Comparison of ENCODE assay signal across 29 mouse cellular contexts in genomic region chr3:41217770-41218169, GRCm38 (mm10).
A peak's percentile ranks its signal among the peaks of the same experiment; 100 is the strongest.
DNase-seq lines count a peak whose midpoint lies in the region; ATAC-seq and TF ChIP-seq lines count a peak whose summit lies in the region.
"Had no signal": no experiment of that assay in that cellular context is flagged by ENCODE, and none has a peak within 500 bp of the region (broad histone marks: within the 10 kb centered on the region; RNA-seq: fewer than 3 reads in every experiment).

No protein-coding gene starts in this region.

- no peak overlapping the region for H3K4me3 ChIP-seq in myocyte
- no peak overlapping the region for H3K4me3 ChIP-seq in midbrain, embryonic 16.5 days (ENCODE audit: low read depth, low read length)
- H3K4me3 ChIP-seq: embryonic facial prominence, embryonic 10.5 days; embryonic facial prominence, embryonic 13.5 days; forebrain, embryonic 10.5 days; forebrain, embryonic 13.5 days; heart, embryonic 12.5 days; heart, embryonic 15.5 days; hindbrain, embryonic 12.5 days; hindbrain, embryonic 15.5 days had no signal

- WGBS in midbrain, embryonic 16.5 days: 90% methylated on average over 3 of the region's 3 CpGs

- no peak overlapping the region for H3K9ac ChIP-seq in midbrain, embryonic 16.5 days (ENCODE audit: low read depth, low read length)
- H3K9ac ChIP-seq: embryonic facial prominence, embryonic 13.5 days; forebrain, embryonic 13.5 days; heart, embryonic 12.5 days; heart, embryonic 15.5 days; hindbrain, embryonic 12.5 days; hindbrain, embryonic 15.5 days had no signal

- no peak for TF ChIP-seq POLR2A in myocyte (IDR thresholded peaks at IDR 0.05; ENCODE audit: insufficient read length, low read depth)

- no peak for ATAC-seq in midbrain, embryonic 16.5 days
- ATAC-seq: activated CD4-positive, CD25-positive, alpha-beta regulatory T cell, adult 4 months; forebrain, embryonic 13.5 days; forebrain, embryonic 16.5 days; intestine, postnatal 0 days had no signal

- H3K4me1 ChIP-seq in midbrain, embryonic 16.5 days (ENCODE audit: control insufficient read depth, insufficient read depth, low read length): no peaks in the 10 kb centered on the region
- H3K4me1 ChIP-seq: embryonic facial prominence, embryonic 10.5 days; embryonic facial prominence, embryonic 13.5 days; forebrain, embryonic 10.5 days; forebrain, embryonic 13.5 days; heart, embryonic 12.5 days; heart, embryonic 15.5 days; hindbrain, embryonic 12.5 days; hindbrain, embryonic 15.5 days had no signal

- peak; percentile 16 for DNase-seq in heart, adult 11 months
- no peak for DNase-seq in heart, postnatal 14 days
- peak; percentile 48 for DNase-seq in NIH3T3 (ENCODE audit: low read depth)
- DNase-seq in gastrocnemius, postnatal 14 days: no peak
- DNase-seq: adrenal gland, adult 8-10 months; adrenal gland, postnatal 36 days; cerebellum, adult 18-20 months; cerebellum, adult 9-10 months; cerebellum, postnatal 25 days; embryo, embryonic 11 days; gastrocnemius, postnatal 10 days; heart, adult 18-20 months; heart, postnatal 10 days; kidney, adult 2 months had no signal

- no peaks in the 10 kb centered on the region for H3K9me3 ChIP-seq in midbrain, embryonic 16.5 days (replicated peaks; ENCODE audit: control insufficient read depth, low read length, poor library complexity, severe bottlenecking)
- H3K9me3 ChIP-seq: embryonic facial prominence, embryonic 10.5 days; embryonic facial prominence, embryonic 13.5 days; forebrain, embryonic 10.5 days; forebrain, embryonic 13.5 days; G1E; heart, embryonic 15.5 days; hindbrain, embryonic 12.5 days; hindbrain, embryonic 15.5 days had no signal

- H3K27me3 ChIP-seq in myocyte (ENCODE audit: control insufficient read depth, insufficient read depth, insufficient read length): no peaks in the 10 kb centered on the region
- no peaks in the 10 kb centered on the region for H3K27me3 ChIP-seq in midbrain, embryonic 16.5 days (ENCODE audit: control insufficient read depth, insufficient read depth, low read depth, low read length)
- H3K27me3 ChIP-seq: CH12.LX; embryonic facial prominence, embryonic 13.5 days; forebrain, embryonic 13.5 days; heart, embryonic 12.5 days; heart, embryonic 15.5 days; hindbrain, embryonic 12.5 days; hindbrain, embryonic 15.5 days had no signal

- no peaks in the 10 kb centered on the region for H3K79me2 ChIP-seq in myocyte (ENCODE audit: control insufficient read depth, insufficient read depth)

- H3K27ac ChIP-seq in midbrain, embryonic 16.5 days (ENCODE audit: low read length): no peak overlapping the region
- H3K27ac ChIP-seq: embryonic facial prominence, embryonic 10.5 days; embryonic facial prominence, embryonic 13.5 days; forebrain, embryonic 10.5 days; forebrain, embryonic 13.5 days; heart, embryonic 15.5 days; hindbrain, embryonic 12.5 days; hindbrain, embryonic 15.5 days had no signal

- no peak overlapping the region for H3ac ChIP-seq in myocyte (ENCODE audit: control insufficient read depth, insufficient read length)

- H3K4me2 ChIP-seq in myocyte (ENCODE audit: low read depth): peak overlapping the region; percentile 30
- H3K4me2 ChIP-seq in midbrain, embryonic 16.5 days (ENCODE audit: low read length): no peak overlapping the region
- H3K4me2 ChIP-seq: embryonic facial prominence, embryonic 13.5 days; forebrain, embryonic 13.5 days; heart, embryonic 12.5 days; heart, embryonic 15.5 days; hindbrain, embryonic 12.5 days; hindbrain, embryonic 15.5 days had no signal

- H3K36me3 ChIP-seq in myocyte (ENCODE audit: control insufficient read depth, insufficient read depth): no peaks in the 10 kb centered on the region
- no peaks in the 10 kb centered on the region for H3K36me3 ChIP-seq in midbrain, embryonic 16.5 days (ENCODE audit: control insufficient read depth, insufficient read depth, low read length)
- H3K36me3 ChIP-seq: embryonic facial prominence, embryonic 10.5 days; embryonic facial prominence, embryonic 13.5 days; forebrain, embryonic 10.5 days; G1E; heart, embryonic 12.5 days; heart, embryonic 15.5 days; hindbrain, embryonic 12.5 days; hindbrain, embryonic 15.5 days had no signal

- intact Hi-C loops in heart, postnatal 14 days (cut with DNase I): no loop called here
- intact Hi-C loops in gastrocnemius, postnatal 14 days (cut with DNase I; ENCODE audit: low total_unique reads): no loop called here

TF ChIP-seq in myocyte, 11 proteins besides CTCF, POLR2A, EP300 and RAD21:
- TF ChIP-seq CEBPB (IDR thresholded peaks at IDR 0.05; ENCODE audit: insufficient read depth, poor library complexity, severe bottlenecking): no peak
- no peak for TF ChIP-seq USF1 (IDR thresholded peaks at IDR 0.05; ENCODE audit: low read depth)
- TF ChIP-seq SRF (IDR thresholded peaks at IDR 0.05; ENCODE audit: control insufficient read depth, insufficient read length, low read depth): no peak
- no peak for TF ChIP-seq REST (IDR thresholded peaks at IDR 0.05; ENCODE audit: insufficient read depth, insufficient read length)
- TF ChIP-seq E2F4 (IDR thresholded peaks at IDR 0.05; ENCODE audit: insufficient read depth): no peak
- TF ChIP-seq TCF12 (IDR thresholded peaks at IDR 0.05; ENCODE audit: insufficient read depth, poor library complexity, severe bottlenecking): no peak

Comparison
In these comparisons a context has a peak if more than half of its experiments do, and no peak if none do; other contexts are left out.
1. DNase-seq: peak in heart, adult 11 months (single experiment) and NIH3T3 (single experiment); none in heart, postnatal 14 days (0 of 2) and gastrocnemius, postnatal 14 days (single experiment).